Mouse (Mus musculus): Measurements from ENCODE around the gene Xbp1. TPM values are rescaled to one million over a fixed set of nuclear protein-coding genes. Genes with fewer than 3 reads are reported as not detected.
"Not testable (repeated sequence)": the region's sequence is repeated elsewhere in the genome, so short reads cannot be mapped to it uniquely, and the experiment has no call there.

Xbp1 gene
- polyA plus RNA-seq (2015; fragmentation: Nextera tagmentation; extraction: Ambion mirVana) = 109 and 117 TPM in 2 replicates

GRCm38 (mm10) chr11:5520412-5521265 is at the start of gene Xbp1:
Gene Xbp1, plus strand, starts transcription at chr11:5520659.
- H3K9me3 ChIP-seq (replicated peaks) = no peaks in the 10 kb centered on the region
- ATAC-seq (ENCODE audit: insufficient read depth) = peak; percentile 94
- WGBS (ENCODE audit: insufficient replicate concordance) = under 1% methylated on average over 71 of the region's 72 CpGs
- H3K36me3 ChIP-seq (replicated peaks) = peaks cover 35% of the 10 kb centered on the region
- H3K4me1 ChIP-seq (replicated peaks) = peaks cover 44% of the 10 kb centered on the region
- peak within 1 kb of the TSS; percentile 87 for H3K4me2 ChIP-seq
- H3K27me3 ChIP-seq = 0 out of 2 replicates have a peak, but pooled peaks cover 4% of the 10 kb centered on the region
- H3K4me3 ChIP-seq (replicated peaks) = peak within 1 kb of the TSS; percentile 84
- peak within 1 kb of the TSS; percentile 91 for H3K27ac ChIP-seq (replicated peaks)
- peak within 1 kb of the TSS; percentile 94 for H3K9ac ChIP-seq

GRCm38 (mm10) chr11:5474130-5474529 is 46.3 kb upstream of the Xbp1 start:
- ATAC-seq (ENCODE audit: insufficient read depth) = no peak
- H3K36me3 ChIP-seq (replicated peaks) = no peaks in the 10 kb centered on the region
- no peaks in the 10 kb centered on the region for H3K27me3 ChIP-seq
- no peak overlapping the region for H3K4me3 ChIP-seq (replicated peaks)
- WGBS (ENCODE audit: insufficient replicate concordance) = 11% methylated on average over 5 of the region's 5 CpGs
- no peaks in the 10 kb centered on the region for H3K9me3 ChIP-seq (replicated peaks)
- H3K27ac ChIP-seq (replicated peaks) = no peak overlapping the region
- no peak overlapping the region for H3K4me2 ChIP-seq
- no peak overlapping the region for H3K9ac ChIP-seq
- no peaks in the 10 kb centered on the region for H3K4me1 ChIP-seq (replicated peaks)

GRCm38 (mm10) chr11:5475556-5476118 is 44.8 kb upstream of the Xbp1 start:
- not testable (repeated sequence) for ATAC-seq (ENCODE audit: insufficient read depth); H3K27ac ChIP-seq (replicated peaks); H3K27me3 ChIP-seq; H3K9me3 ChIP-seq (replicated peaks); H3K4me1 ChIP-seq (replicated peaks); H3K4me3 ChIP-seq (replicated peaks); H3K4me2 ChIP-seq; H3K9ac ChIP-seq; H3K36me3 ChIP-seq (replicated peaks)
- 69% methylated on average over 2 of the region's 2 CpGs for WGBS (ENCODE audit: insufficient replicate concordance)

- no peak for ATAC-seq (ENCODE audit: insufficient read depth)
- H3K36me3 ChIP-seq (replicated peaks) = no peaks in the 10 kb centered on the region
- 63% methylated on average over 4 of the region's 4 CpGs for WGBS (ENCODE audit: insufficient replicate concordance)
- H3K27me3 ChIP-seq = no peaks in the 10 kb centered on the region
- no peaks in the 10 kb centered on the region for H3K4me1 ChIP-seq (replicated peaks)
- H3K9me3 ChIP-seq (replicated peaks) = no peaks in the 10 kb centered on the region
- no peak overlapping the region for H3K4me3 ChIP-seq (replicated peaks)
- no peak overlapping the region for H3K27ac ChIP-seq (replicated peaks)
- no peak overlapping the region for H3K9ac ChIP-seq
- H3K4me2 ChIP-seq = no peak overlapping the region
These were observed 43.7 kb upstream of the Xbp1 start for GRCm38 (mm10) chr11:5476806-5477205.

DNA sequence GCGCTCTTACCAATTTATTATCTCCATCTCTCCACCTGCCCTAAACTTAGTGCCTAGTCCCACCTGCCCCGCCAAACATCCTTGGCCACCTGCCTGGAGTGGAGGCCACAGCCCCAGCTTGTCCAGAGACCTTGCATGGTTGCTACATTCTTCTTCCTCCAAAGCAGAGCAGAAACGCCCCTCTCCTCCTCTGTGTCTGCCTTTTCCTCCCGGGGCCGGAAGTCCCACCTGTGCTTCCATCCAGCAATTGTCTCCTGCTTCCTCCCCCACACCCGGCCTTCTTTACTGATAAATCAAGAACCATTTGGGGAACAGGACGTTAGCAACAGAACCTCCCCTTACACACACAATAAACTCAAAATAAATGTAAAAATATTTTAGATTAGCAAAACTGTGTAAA is 42.3 kb upstream of the Xbp1 start:
- Histone ChIP-seq H3K27me3 (no peaks in the 10 kb centered on the region), H3K4me2 (no peak overlapping the region), H3K4me1 (replicated peaks) (no peaks in the 10 kb centered on the region), H3K4me3 (replicated peaks) (no peak overlapping the region), H3K36me3 (replicated peaks) (no peaks in the 10 kb centered on the region), H3K9ac (no peak overlapping the region), H3K9me3 (replicated peaks) (no peaks in the 10 kb centered on the region), H3K27ac (replicated peaks) (no peak overlapping the region)
- ATAC-seq (ENCODE audit: insufficient read depth) = no peak
- 52% methylated on average over 7 of the region's 7 CpGs for WGBS (ENCODE audit: insufficient replicate concordance)

DNA sequence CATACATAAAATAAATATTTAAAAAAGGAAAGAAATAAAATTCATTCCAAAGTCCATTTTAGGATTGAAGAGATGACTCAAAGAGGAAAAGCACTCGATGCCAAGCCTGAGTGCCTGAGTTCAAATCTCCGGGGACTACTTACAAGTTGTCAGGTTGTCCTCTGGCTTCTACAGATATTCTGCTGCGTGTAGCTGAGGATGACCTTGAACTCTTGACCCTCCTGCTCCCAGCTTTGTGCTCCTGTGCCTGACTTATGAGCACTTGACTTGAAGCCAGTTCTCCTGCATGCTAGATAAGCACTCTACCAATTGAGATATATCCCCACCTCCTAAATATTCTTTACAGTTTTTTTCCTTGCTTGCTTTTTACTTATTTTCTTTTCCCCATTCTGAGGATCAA is 41.6 kb upstream of the Xbp1 start:
- no peak for ATAC-seq (ENCODE audit: insufficient read depth)
- no peaks in the 10 kb centered on the region for H3K36me3 ChIP-seq (replicated peaks)

GRCm38 (mm10) chr11:5482581-5482980 is 37.9 kb upstream of the Xbp1 start:
- Histone ChIP-seq H3K27me3 (no peaks in the 10 kb centered on the region), H3K9me3 (replicated peaks) (no peaks in the 10 kb centered on the region), H3K4me1 (replicated peaks) (peaks cover 13% of the 10 kb centered on the region), H3K27ac (replicated peaks) (no peak overlapping the region), H3K9ac (no peak overlapping the region), H3K4me2 (no peak overlapping the region), H3K4me3 (replicated peaks) (no peak overlapping the region), H3K36me3 (replicated peaks) (no peaks in the 10 kb centered on the region)
- 75% methylated on average over 13 of the region's 13 CpGs for WGBS (ENCODE audit: insufficient replicate concordance)
- ATAC-seq (ENCODE audit: insufficient read depth) = no peak

More for the DNA sequence above, 41.6 kb upstream of the Xbp1 start:
- Histone ChIP-seq H3K9ac (no peak overlapping the region), H3K27ac (replicated peaks) (no peak overlapping the region), H3K4me2 (no peak overlapping the region), H3K4me3 (replicated peaks) (no peak overlapping the region), H3K27me3 (no peaks in the 10 kb centered on the region), H3K9me3 (replicated peaks) (no peaks in the 10 kb centered on the region), H3K4me1 (replicated peaks) (no peaks in the 10 kb centered on the region)
- WGBS (ENCODE audit: insufficient replicate concordance) = 65% methylated on average over 3 of the region's 3 CpGs

DNA sequence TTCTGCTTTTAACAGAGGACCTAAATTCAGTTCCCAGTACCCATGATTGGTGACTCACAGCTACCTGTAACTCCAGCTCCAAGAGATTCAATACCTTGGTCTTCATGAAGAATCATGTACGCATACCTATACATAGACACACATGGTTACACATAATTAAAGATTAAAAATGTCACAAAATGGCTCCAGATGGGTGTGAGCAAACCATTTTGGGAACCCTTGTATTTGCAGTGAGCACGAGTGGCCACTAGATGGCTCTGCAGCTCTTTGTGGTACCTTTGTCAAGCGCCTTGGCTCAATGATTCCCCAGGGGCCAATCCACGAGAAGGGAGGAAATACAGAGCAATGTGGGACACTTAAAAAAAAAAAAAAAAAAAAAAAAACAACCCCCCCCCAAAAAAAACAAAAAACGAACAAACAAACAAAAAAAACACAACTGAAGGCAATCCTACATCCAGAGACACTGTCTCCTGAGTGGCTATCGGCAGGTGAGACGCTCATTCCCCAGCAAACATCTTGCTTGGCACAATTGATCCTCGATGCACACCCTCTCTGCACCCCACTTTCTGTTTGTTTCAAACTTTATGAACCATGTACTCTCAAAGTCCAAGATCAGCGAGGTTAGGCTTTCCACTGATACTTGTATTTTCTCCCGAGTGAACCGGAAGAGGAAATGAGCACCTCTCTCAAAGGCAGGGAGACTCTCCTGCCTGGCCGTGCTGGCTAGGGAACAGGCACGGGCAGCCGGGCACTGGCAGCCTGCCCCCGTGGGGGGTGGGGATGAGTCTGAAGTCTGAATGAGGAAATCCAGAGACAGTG is 35.1 kb upstream of the Xbp1 start:
- Histone ChIP-seq H3K9ac (peak overlapping the region; percentile 62), H3K4me1 (replicated peaks) (peaks cover 13% of the 10 kb centered on the region), H3K9me3 (replicated peaks) (no peaks in the 10 kb centered on the region), H3K4me3 (replicated peaks) (peak overlapping the region; percentile 54), H3K27me3 (no peaks in the 10 kb centered on the region), H3K4me2 (peak overlapping the region; percentile 80), H3K27ac (replicated peaks) (peak overlapping the region; percentile 70), H3K36me3 (replicated peaks) (no peaks in the 10 kb centered on the region)
- ATAC-seq (ENCODE audit: insufficient read depth) = peak; percentile 75
- WGBS (ENCODE audit: insufficient replicate concordance) = 6% methylated on average over 15 of the region's 15 CpGs

DNA sequence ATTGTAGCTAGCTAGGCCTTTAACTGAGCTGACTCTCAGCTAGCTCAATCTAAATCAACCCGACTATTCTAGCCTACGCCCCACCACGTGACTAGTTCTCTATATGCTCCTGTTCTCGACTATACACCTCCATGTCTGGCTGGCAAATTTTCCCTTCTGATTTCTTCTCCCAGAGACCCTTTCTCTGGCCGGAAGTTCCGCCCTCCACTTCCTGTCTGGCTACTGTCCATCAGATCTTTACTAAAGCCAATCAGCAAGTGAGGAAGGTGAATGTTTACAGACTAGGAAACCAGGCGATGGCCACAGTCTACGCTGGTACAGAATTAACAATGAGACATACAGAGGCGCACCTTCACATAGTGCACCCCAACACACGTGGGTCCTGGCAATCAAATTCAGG is 31.0 kb upstream of the Xbp1 start:
- H3K4me1 ChIP-seq (replicated peaks) = peaks cover 27% of the 10 kb centered on the region
- H3K27me3 ChIP-seq; H3K27ac ChIP-seq (replicated peaks); H3K9me3 ChIP-seq (replicated peaks); ATAC-seq (ENCODE audit: insufficient read depth); H3K36me3 ChIP-seq (replicated peaks); H3K4me3 ChIP-seq (replicated peaks); H3K4me2 ChIP-seq; H3K9ac ChIP-seq: not testable (repeated sequence)
- WGBS (ENCODE audit: insufficient replicate concordance) = 79% methylated on average over 10 of the region's 10 CpGs

DNA sequence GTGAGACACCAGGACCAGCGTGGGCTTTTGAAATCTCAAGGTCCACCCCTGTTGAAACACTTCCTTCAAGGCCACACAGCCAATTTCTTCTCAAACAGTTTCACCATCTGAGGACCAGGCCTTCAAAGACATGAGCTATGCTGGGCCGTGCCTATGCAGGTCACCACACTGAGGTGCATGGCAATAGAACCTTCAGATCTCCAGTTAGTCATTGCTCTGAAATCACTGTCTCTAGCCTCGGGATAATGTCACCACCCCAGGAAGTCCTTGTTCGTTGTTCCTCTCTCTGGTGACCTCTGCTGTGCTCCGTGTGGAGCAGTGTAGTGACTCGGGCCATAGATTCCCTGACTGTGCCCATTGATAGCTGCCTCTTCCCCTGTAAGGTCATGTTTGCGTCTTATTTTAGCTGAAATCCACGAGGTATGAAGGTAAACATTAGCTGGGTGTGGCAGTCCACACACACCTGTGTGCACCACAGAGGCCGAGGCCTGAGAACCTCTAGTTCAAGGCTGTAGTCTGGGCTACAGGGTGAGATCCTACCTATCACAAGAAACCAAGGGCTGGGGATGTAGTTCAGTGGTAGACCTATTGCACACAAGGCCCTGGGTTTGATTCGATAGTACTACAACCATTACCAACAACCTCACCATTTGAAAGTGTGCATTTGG is 29.3 kb upstream of the Xbp1 start:
- WGBS (ENCODE audit: insufficient replicate concordance) = 65% methylated on average over 10 of the region's 10 CpGs
- Histone ChIP-seq H3K36me3 (replicated peaks) (no peaks in the 10 kb centered on the region), H3K4me1 (replicated peaks) (peaks cover 18% of the 10 kb centered on the region), H3K4me2 (no peak overlapping the region), H3K27ac (replicated peaks) (no peak overlapping the region), H3K27me3 (no peaks in the 10 kb centered on the region), H3K9ac (no peak overlapping the region), H3K9me3 (replicated peaks) (no peaks in the 10 kb centered on the region), H3K4me3 (replicated peaks) (no peak overlapping the region)
- ATAC-seq (ENCODE audit: insufficient read depth) = no peak

Measured in liver, embryonic 15.5 days (tissue).